Mouse (Mus musculus) liver, embryonic 12.5 days (tissue): ENCODE measurements around the gene Slc6a6. TPM values are rescaled to one million over a fixed set of nuclear protein-coding genes. Genes with fewer than 3 reads are reported as not detected.

ENCODE experiments used
- ATAC-seq: fragments of 200-750 bp; cut with Nextera tagmentation; 2 replicates; pipeline ENCODE4 v1.8.0; 2017; ENCODE audit warnings: moderate number of reproducible peaks, mild to moderate bottlenecking, moderate library complexity
- H3K27ac ChIP-seq: fragments of 300-500 bp; sonication (generic); 2 replicates; pipeline ENCODE4 v1.5.1; 2016; ENCODE audit warnings: mild to moderate bottlenecking
- H3K27me3 ChIP-seq: fragments of 300-500 bp; sonication (generic); replicated peaks from 2 replicates; pipeline ENCODE4 v1.6.1; 2016; ENCODE audit warnings: mild to moderate bottlenecking, moderate library complexity
- H3K36me3 ChIP-seq: fragments of 300-500 bp; sonication (generic); 2 replicates; pipeline ENCODE4 v1.6.1; 2016; ENCODE audit warnings: mild to moderate bottlenecking, moderate library complexity
- H3K4me1 ChIP-seq: fragments of 300-500 bp; sonication (generic); 2 replicates; pipeline ENCODE4 v1.6.1; 2016
- H3K4me2 ChIP-seq: fragments of 300-500 bp; sonication (generic); 2 replicates; pipeline ENCODE4 v1.6.1; 2016; ENCODE audit warnings: mild to moderate bottlenecking, moderate library complexity
- H3K4me3 ChIP-seq: fragments of 300-500 bp; sonication (generic); 2 replicates; pipeline ENCODE4 v1.5.1; 2016; ENCODE audit warnings: mild to moderate bottlenecking, moderate library complexity
- H3K9ac ChIP-seq: fragments of 300-500 bp; sonication (generic); 2 replicates; pipeline ENCODE4 v1.6.1; 2016; ENCODE audit warnings: mild to moderate bottlenecking, moderate library complexity
- H3K9me3 ChIP-seq: fragments of 300-500 bp; sonication (generic); replicated peaks from 2 replicates; pipeline ENCODE4 v1.6.1; 2016; ENCODE audit warnings: mild to moderate bottlenecking, moderate library complexity
- WGBS: fragments of 180-500 bp; shearing (Covaris S2); methylation state at CpG from one replicate; pipeline ENCODE4 v1.1.7; 2016; ENCODE audit not compliant: insufficient replicate concordance; 5-methylcytosine and 5-hydroxymethylcytosine counted together
- polyA plus RNA-seq: library from polyadenylated mRNA; unstranded; fragments of >200 nt; fragmentation: Nextera tagmentation; extraction: Ambion mirVana; gene quantifications from 2 replicates; pipeline ENCODE4 v1.2.1, GENCODE M21; 2016

The Slc6a6 gene
- polyA plus RNA-seq, 1 experiment from 2014 or later = 24.9 TPM

- H3K27ac ChIP-seq = peak overlapping the region; percentile 59
- H3K36me3 ChIP-seq = peaks cover 62% of the 10 kb centered on the region
- no peak overlapping the region for H3K4me3 ChIP-seq
- no peak overlapping the region for H3K9ac ChIP-seq
- no peak for ATAC-seq
- WGBS = 70% methylated on average over 13 of the region's 13 CpGs
- peaks cover 34% of the 10 kb centered on the region for H3K4me1 ChIP-seq
- no peaks in the 10 kb centered on the region for H3K9me3 ChIP-seq
- no peaks in the 10 kb centered on the region for H3K27me3 ChIP-seq
- peak overlapping the region; percentile 13; the same call in 1 of the 2 replicates for H3K4me2 ChIP-seq
These were observed 22.4 kb downstream of the Slc6a6 start for GRCm38 (mm10) chr6:91706072-91706776.

DNA sequence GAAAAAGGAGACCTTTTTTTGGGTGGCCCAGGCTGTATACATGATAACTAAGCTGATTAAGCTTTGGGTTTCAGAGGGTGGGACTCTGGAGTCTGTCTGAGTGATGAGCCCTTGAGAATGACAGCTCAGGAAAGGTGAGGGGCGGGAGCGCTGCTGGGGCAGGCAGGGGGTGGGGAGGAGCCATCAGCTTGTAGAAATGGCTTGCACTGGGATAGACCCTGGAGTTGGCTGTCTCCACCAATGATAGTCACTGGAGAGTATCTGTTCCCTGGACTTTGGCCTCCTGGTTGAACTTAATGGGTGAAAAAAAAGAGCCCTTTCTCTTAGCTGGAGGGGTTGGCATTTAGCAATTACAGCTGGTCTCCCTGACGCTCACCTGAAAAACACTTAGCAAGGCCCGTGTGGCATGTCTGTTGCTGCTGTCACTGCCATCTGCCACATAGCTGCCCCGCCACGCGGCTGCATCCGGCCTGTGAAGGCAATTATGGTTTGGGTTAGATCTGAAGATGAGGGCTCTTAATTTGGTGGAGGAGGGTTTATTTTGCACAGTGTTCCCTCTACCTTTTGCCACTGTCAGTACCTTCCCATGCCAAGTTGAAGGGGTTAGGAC, 23.5 kb downstream of the Slc6a6 start:
- no peaks in the 10 kb centered on the region for H3K27me3 ChIP-seq
- peaks cover 58% of the 10 kb centered on the region for H3K36me3 ChIP-seq
- H3K9me3 ChIP-seq = no peaks in the 10 kb centered on the region
- no peak overlapping the region for H3K4me2 ChIP-seq
- H3K27ac ChIP-seq = no peak overlapping the region
- peaks cover 34% of the 10 kb centered on the region for H3K4me1 ChIP-seq
- H3K4me3 ChIP-seq = no peak overlapping the region
- no peak for ATAC-seq
- 78% methylated on average over 8 of the region's 8 CpGs for WGBS
- no peak overlapping the region for H3K9ac ChIP-seq

DNA sequence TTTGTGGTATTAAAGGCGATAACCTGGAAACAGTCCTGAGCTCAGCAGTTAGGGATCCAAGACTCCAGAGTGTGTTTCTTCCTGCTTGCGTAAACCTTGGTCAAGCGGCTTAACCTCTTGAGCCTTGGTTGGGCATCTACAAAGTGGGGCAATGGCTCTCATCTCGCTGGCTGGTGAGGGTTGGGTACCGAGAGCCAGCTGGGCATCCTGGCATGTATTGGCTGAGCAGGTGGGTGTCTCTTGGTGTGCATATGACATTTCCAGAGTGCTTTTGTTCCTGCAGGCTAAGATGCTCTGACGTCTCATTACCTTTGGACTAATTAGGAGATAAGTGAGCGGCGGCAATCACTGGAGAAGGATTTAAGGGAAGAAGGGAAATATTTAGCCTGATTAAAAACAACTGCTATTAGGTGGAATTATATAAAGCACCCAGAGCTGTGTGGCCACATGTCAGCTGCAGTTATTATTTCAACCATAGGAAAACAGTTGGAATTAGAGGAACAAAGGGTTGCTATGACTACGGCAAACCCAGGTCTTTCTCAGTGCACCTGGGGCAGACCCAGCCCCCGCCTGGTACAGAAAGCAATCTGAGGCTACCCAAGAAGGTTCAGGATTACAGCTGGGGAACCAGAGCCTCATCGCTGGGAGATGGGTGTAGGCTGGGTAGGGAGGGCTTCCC, 24.2 kb downstream of the Slc6a6 start:
- Histone ChIP-seq H3K27ac (no peak overlapping the region), H3K9me3 (no peaks in the 10 kb centered on the region), H3K4me1 (peaks cover 41% of the 10 kb centered on the region), H3K27me3 (no peaks in the 10 kb centered on the region), H3K9ac (no peak overlapping the region), H3K4me2 (no peak overlapping the region), H3K36me3 (peaks cover 53% of the 10 kb centered on the region), H3K4me3 (no peak overlapping the region)
- 84% methylated on average over 11 of the region's 11 CpGs for WGBS
- ATAC-seq = no peak

DNA sequence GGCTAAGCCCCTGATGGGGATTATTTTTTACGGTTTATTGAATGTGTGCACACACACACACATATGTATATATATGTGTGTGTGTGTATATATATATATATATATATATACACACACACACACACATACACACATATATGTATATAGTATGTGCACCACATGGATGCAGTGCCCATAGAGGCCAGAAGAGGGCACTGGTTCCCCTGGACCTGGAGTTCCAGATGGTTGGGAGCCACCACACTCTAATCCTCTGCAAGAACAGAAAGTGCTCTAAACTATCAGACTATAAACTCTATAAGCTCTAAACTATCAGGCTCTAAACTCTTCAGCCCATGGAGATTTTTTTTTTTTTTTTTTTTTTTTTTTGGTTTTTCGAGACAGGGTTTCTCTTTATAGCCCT, 25.1 kb downstream of the Slc6a6 start:
- Histone ChIP-seq H3K27ac (no peak overlapping the region), H3K36me3 (peaks cover 57% of the 10 kb centered on the region), H3K4me3 (no peak overlapping the region), H3K27me3 (no peaks in the 10 kb centered on the region), H3K9ac (no peak overlapping the region), H3K9me3 (no peaks in the 10 kb centered on the region), H3K4me1 (peaks cover 49% of the 10 kb centered on the region), H3K4me2 (no peak overlapping the region)
- ATAC-seq = no peak
- WGBS = 72% methylated on average over 2 of the region's 2 CpGs

GRCm38 (mm10) chr6:91710345-91710930, 26.6 kb downstream of the Slc6a6 start:
- H3K4me1 ChIP-seq = peaks cover 49% of the 10 kb centered on the region
- no peaks in the 10 kb centered on the region for H3K27me3 ChIP-seq
- H3K4me2 ChIP-seq = no peak overlapping the region
- no peak overlapping the region for H3K27ac ChIP-seq
- H3K9me3 ChIP-seq = no peaks in the 10 kb centered on the region
- H3K9ac ChIP-seq = no peak overlapping the region
- peaks cover 57% of the 10 kb centered on the region for H3K36me3 ChIP-seq
- H3K4me3 ChIP-seq = no peak overlapping the region
- no peak for ATAC-seq
- WGBS = 70% methylated on average over 6 of the region's 6 CpGs

DNA sequence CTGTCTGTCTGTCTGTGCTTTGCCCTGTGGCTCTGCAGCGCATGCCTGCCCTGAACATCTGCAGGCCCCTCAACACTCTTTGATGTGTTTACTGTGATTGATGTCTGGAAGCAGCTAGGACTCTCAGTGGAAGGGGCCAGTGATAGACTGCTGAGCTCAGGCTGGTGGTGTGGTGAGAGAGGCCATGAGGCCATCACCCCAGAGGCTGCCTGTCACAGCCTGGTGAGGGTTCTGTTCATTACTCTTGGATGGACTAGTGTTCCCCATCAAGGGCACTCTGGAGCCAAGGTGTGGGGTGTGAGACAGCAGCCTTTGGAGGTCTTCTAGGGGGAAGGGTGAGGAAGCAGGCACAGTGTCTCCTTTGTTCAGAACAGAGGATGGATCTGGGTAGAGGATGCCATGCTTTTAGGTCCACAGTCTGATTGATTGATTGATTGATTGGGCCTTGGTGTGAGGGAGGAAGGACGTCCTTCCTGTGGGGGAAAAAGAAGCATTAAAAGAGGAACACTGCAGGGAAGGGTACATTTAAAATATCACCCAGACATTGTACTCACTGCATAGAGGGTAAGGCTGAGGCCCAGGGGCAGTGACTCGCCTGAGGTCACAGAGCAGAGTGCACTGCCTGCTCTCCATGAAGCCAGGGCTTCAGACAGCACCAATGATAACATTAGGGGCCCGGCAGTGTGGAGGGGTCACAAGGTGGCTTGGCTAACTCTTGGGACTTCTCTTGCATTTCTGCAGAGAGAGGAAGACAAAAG, 28.4 kb downstream of the Slc6a6 start:
- H3K36me3 ChIP-seq = peaks cover 43% of the 10 kb centered on the region
- H3K4me3 ChIP-seq = no peak overlapping the region
- no peak overlapping the region for H3K9ac ChIP-seq
- H3K4me1 ChIP-seq = peaks cover 39% of the 10 kb centered on the region
- ATAC-seq = peak; percentile 58
- H3K9me3 ChIP-seq = no peaks in the 10 kb centered on the region
- no peaks in the 10 kb centered on the region for H3K27me3 ChIP-seq
- H3K4me2 ChIP-seq = 0 out of 2 replicates have a peak overlapping the region, but pooled peaks have one; percentile 24
- peak overlapping the region; percentile 74 for H3K27ac ChIP-seq
- WGBS = 23% methylated on average over 4 of the region's 4 CpGs

- H3K9me3 ChIP-seq = no peaks in the 10 kb centered on the region
- peak; percentile 75 for ATAC-seq
- H3K27me3 ChIP-seq = no peaks in the 10 kb centered on the region
- peak overlapping the region; percentile 24; the same call in 1 of the 2 replicates for H3K4me2 ChIP-seq
- peak overlapping the region; percentile 74 for H3K27ac ChIP-seq
- no peak overlapping the region for H3K4me3 ChIP-seq
- H3K36me3 ChIP-seq = peaks cover 37% of the 10 kb centered on the region
- H3K4me1 ChIP-seq = peaks cover 40% of the 10 kb centered on the region
- H3K9ac ChIP-seq = no peak overlapping the region
- 12% methylated on average over 10 of the region's 10 CpGs for WGBS
These were observed 29.0 kb downstream of the Slc6a6 start for GRCm38 (mm10) chr6:91712855-91713331.

DNA sequence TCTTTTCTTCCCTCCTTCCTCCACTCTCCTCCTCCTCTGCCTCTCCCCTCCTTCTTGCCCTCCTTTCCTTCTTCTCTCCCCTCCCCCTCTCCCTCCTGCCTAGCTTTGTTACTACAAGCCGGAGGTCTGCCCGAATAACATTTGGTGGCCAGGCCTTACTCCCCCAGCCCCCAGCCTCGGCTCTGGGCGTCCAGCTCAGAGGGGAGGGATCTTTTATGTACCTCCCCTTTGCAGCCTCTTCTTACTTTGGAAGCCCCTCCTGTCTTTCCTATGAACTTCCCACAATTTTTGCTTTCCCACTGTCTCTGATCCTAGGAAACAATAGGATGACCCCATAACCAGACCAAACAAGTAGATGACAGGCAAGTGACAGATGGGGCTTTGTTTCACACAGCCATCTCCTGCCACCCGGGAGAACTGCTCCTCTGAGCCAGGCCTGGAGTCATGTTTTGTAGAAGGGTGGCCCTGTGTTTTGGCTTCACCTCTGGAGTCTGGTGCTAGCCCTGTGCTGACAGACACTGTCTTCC, 29.6 kb downstream of the Slc6a6 start:
- no peaks in the 10 kb centered on the region for H3K9me3 ChIP-seq
- H3K27me3 ChIP-seq = no peaks in the 10 kb centered on the region
- no peak overlapping the region for H3K4me3 ChIP-seq
- peaks cover 44% of the 10 kb centered on the region for H3K4me1 ChIP-seq
- H3K36me3 ChIP-seq = peaks cover 31% of the 10 kb centered on the region
- ATAC-seq = no peak
- H3K27ac ChIP-seq = peak overlapping the region; percentile 74
- WGBS = 30% methylated on average over 5 of the region's 5 CpGs
- no peak overlapping the region for H3K9ac ChIP-seq
- H3K4me2 ChIP-seq = peak overlapping the region; percentile 24; the same call in 1 of the 2 replicates

GRCm38 (mm10) chr6:91715023-91715422, 31.2 kb downstream of the Slc6a6 start:
- no peak for ATAC-seq
- Histone ChIP-seq H3K27ac (no peak overlapping the region), H3K27me3 (no peaks in the 10 kb centered on the region), H3K9ac (no peak overlapping the region), H3K9me3 (no peaks in the 10 kb centered on the region), H3K36me3 (peaks cover 25% of the 10 kb centered on the region), H3K4me2 (no peak overlapping the region), H3K4me1 (peaks cover 60% of the 10 kb centered on the region), H3K4me3 (no peak overlapping the region)
- 72% methylated on average over 8 of the region's 8 CpGs for WGBS

GRCm38 (mm10) chr6:91715988-91716810, 32.3 kb downstream of the Slc6a6 start:
- Histone ChIP-seq H3K9me3 (no peaks in the 10 kb centered on the region), H3K4me3 (no peak overlapping the region), H3K4me2 (no peak overlapping the region), H3K27ac (no peak overlapping the region), H3K4me1 (peaks cover 64% of the 10 kb centered on the region), H3K9ac (no peak overlapping the region), H3K36me3 (peaks cover 20% of the 10 kb centered on the region), H3K27me3 (no peaks in the 10 kb centered on the region)
- no peak for ATAC-seq
- WGBS = 45% methylated on average over 6 of the region's 6 CpGs
